Mouse (Mus musculus) layer of hippocampus, adult 9-10 months (tissue): Measurements from ENCODE around the gene Bst2.

ENCODE experiments used
- DNase-seq: peaks from one replicate; pipeline ENCODE4 v3.0.0; 2022; ENCODE audit warnings: low spot score

Bst2 gene

GRCm38 (mm10) chr8:71485142-71486135, 51.8 kb downstream of the Bst2 start, which contains the start of gene Ano8:
Gene Ano8, minus strand, starts transcription at chr8:71485963.
- DNase-seq, result no peak

GRCm38 (mm10) chr8:71484736-71485135, 52.5 kb downstream of the Bst2 start:
- DNase-seq, result no peak
